Mouse (Mus musculus): ENCODE measurements at regions not wholly inside any gene's neighbourhood (a gene's known extent, or its start where the extent isn't known, plus 50 kb on each side); places are given as distances from the start of the nearest gene placed in this dataset.
"Not testable (repeated sequence)": the region's sequence is repeated elsewhere in the genome, so short reads cannot be mapped to it uniquely, and the experiment has no call there.

DNA sequence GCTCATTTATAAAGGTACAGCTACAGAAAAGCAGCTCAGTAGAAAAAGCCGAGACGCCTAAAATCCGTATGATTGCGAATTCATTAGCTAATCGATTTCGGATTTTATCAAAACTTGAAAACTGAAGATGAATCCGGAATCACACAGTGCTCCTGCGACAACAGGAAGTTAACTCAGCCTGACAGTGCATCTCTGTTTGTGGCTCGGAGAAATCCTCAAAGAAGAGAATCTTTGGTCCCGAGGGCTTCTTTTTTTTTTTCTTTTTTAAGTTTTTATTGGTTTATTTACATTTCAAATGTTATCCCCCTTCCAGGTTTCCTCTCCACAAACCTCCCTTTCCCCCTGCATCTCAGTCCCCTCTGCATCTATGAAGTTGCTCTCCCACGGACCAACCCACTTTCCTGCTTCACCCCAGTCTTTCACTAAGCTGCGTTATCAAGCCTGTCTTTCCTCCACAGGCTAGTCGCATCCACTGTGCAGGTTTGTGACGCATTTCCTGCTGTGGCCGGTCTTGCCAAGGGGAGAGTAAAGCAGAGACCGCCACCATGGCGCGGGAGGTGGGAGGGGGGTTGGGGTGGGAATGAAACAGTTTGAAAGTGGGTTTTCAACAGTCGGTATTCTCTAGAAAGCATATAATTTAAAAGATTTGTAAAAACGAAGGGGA, 593.4 kb upstream of the Snrpn start:
- H3K36me3 ChIP-seq; H3K9me3 ChIP-seq (replicated peaks); H3K4me1 ChIP-seq; H3K27ac ChIP-seq; H3K27me3 ChIP-seq (ENCODE audit: low read depth, poor library complexity, severe bottlenecking): not testable (repeated sequence)
- DNase-seq (ENCODE audit: low spot score), result peak; percentile 33
- peak overlapping the region; percentile 17; the same call in 1 of the 2 replicates for H3K4me3 ChIP-seq
- 56% methylated on average over 20 of the region's 20 CpGs for WGBS

DNA sequence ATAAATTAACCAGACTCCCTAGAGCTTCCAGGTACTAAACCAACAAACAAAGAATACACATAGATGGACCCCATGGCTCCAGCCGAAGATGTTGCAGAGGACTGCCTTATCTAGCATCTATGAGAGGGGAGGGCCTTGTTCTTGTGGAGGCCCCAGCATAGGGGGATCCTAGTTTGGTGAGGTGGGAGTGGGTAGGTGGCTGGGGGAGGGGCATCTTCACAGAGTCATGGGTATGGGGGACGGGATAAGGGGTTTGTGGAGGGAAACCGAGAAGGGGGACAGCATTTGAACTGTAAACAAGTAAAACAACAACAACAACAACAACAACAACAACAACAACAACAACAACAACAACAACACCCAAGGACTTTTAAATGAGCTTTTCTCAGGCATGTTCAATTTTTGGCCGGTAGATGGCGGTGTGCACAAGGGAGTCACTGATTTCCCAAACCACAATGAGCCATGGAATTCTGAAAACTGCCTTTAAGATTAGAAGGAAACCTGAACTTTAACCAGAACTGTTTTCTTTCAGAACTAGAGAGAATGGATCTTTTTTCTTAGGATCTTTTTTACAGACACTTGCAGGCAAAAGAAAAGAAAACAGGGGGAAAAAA, 588.2 kb upstream of the Snrpn start:
- H3K9me3 ChIP-seq (replicated peaks); H3K27me3 ChIP-seq (ENCODE audit: low read depth, poor library complexity, severe bottlenecking); H3K27ac ChIP-seq; H3K36me3 ChIP-seq; H3K4me1 ChIP-seq; H3K4me3 ChIP-seq: not testable (repeated sequence)
- DNase-seq (ENCODE audit: low spot score), result peak; percentile 59
- 14% methylated on average over 5 of the region's 5 CpGs for WGBS
